Mouse (Mus musculus) right cerebral cortex, postnatal 36 days (tissue): ENCODE results near the gene Myo1a.
"Not testable (repeated sequence)": the region's sequence is repeated elsewhere in the genome, so short reads cannot be mapped to it uniquely, and the experiment has no call there.

ENCODE experiments used
- DNase-seq, 2 experiments: peaks; one replicate each; pipeline ENCODE4 v3.0.0; 2022; ENCODE audit warnings: low spot score in 2 of 2, mixed read lengths in 1 of 2

The Myo1a gene

DNA sequence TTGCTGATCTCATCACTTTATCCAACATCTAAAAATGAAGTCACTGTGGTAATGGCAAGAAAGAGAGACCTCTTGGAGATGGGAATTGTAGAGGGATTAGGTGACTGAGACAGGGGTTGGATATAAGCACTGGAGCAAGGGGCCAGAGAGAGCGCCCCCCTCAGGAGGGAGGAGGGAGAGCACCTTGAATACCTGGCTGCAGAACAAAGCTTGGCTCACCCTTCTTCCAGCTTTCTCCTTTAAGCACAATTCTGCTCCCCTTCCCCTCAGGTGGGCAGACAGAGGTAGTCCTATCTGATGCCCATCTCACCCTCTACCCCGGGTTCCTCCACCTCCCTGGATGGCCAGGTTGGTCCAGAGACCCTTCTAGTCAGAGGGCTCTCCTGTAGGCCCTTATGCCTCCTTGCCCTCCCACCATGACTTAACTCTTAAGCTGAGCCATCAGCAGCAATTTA lies at the start of gene Myo1a:
Gene Myo1a, plus strand, starts transcription at position 405 of the 455 bp plus-strand sequence.
- no peak for DNase-seq

DNA sequence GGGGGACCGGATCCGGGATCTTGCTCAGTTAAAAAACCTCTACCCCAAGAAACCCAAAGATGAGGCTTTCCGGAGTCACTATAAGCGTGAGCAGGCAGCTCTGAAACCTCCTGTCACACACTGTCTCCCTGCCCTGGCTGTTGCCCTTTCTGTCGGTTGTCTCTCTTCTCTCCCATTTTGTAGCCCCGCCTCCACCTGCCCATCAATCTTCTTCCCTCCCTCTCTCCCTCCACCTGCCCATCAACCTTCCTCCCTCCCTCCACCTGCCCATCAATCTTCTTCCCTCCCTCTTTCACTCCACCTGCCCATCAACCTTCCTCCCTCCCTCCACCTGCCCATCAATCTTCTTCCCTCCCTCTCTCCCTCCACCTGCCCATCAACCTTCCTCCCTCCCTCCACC lies 47.4 kb upstream of the Myo1a start:
- DNase-seq, result not testable (repeated sequence)

DNA sequence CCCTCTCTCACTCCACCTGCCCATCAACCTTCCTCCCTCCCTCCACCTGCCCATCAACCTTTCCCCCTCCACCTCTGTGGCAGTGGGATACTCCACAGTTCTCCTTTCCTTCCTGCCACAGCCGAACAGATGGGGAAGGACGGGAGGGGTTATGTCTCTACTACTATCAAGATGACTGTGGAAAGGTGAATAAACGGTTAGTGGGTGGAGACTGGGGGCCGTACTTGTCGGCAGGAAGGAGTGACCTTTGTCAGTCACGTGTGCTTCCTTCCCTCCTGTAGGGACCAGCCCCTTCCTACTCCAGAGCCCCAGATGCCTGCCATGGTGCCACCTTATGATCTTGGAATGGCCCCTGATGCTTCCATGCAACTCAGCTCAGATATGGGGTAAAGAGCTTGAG lies 46.9 kb upstream of the Myo1a start:
- no peak for DNase-seq

DNA sequence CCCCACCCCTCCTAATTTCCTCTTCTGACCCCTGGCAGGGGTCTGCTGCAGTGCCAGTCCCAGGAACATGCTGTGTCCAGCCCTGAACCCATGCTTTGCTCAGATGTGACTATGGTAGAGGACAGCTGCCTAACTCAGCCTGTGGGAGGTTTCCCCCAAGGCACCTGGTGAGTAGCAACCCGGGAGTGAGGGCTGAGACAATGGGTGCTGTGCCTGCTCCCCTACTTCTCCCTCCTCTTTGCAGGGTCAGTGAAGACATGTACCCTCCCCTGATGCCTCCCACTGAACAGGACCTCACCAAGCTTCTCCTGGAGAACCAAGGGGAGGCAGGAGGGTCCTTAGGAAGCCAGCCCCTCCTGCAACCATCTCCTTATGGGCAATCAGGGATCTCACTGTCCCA lies 45.4 kb upstream of the Myo1a start:
- no peak for DNase-seq

DNA sequence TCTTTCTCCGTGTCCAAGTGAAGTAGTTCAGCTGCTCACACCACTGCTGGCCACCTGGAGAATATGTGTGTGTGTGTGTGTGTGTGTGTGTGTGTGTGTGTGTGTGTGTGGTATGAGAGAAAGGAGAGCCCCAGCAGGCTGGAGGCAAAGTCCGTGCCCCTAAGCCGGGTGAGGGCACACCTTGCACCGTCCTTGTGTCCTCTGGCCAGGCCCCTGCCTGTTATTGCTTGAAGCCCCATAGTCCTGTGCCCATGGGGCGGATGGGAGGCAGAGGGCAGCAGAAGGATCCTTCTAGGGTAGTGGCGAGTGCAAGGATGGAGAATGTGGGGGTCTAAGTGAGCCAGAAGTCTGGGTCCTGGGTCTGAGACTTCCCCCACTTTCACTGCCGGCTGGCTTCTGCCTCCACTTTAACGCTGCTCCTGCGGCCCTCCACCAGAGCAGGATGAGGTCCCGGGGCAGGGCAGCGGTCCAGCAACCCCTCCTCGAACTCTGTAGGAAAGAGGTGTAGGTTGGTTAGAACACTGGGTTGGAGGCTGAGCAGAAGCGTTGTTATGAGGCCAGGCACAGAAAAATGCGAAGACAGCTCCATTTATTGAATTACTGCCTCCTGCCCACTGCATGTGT lies 43.6 kb upstream of the Myo1a start:
- no peak for DNase-seq

DNA sequence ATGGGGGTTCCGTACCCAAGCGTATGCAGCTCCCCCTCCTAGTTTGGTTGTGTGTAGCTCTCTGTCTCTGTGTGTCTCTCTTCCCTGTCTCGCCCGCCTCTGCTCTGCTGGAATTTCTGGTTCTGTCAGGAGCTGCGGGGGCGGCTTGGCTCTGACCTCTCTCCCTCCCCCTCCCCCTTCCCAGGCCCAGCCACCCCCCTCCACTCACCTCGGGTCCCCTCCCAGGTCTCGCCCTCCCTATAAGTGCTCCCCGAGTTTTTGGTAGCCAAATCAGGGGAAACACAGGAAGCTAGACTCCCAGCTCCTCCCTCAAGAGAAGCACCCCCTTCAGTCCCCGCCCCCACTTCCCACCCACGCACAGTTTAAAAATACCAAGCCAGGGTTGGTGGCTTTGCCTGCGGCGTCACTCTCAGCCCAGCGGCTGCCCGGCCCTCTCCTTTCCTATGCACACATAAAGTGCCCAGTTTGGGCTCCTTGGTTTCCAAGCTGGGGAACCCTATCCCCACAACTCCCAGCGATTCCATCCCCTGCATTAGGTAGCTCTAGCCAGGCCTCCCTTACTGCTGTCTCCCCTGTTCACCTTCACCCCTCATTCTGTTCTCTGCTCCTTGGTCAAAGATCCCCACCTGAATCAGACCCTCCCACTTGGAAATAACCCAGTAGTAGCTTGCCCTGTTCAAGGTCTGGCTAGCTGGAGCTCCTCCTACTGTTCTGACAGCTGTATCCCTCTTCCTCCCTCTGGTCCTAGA lies 42.9 kb upstream of the Myo1a start:
- DNase-seq, result peak; percentile 55 to 69

DNA sequence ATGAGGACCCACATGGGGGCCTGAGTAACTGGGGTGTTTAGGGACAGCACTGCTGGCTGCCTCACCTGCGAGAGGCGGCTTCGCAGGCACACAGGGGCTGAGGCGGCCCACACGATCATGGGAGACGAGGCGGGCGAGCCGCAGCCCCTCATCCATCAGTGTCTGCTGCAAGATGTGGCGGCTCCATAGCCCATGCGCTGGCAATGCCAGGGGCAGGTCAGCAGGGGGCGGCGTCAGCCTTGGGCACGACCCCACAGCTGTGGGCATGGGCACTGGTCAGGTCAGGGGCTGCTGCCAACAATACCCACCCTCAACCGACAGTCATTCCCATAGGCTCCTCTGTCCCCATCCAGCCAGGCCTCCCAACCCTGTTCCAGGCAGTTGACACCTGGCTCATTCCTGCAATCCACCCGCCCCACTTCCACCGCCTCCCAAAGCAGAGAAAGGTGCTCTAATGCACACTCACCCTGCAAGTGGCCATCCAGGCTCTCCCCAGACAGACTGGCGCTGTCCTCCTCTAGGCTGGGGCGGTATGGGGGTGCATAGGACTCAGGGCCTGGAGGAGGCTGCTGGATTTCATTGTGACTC lies 42.2 kb upstream of the Myo1a start:
- DNase-seq, result no peak

DNA sequence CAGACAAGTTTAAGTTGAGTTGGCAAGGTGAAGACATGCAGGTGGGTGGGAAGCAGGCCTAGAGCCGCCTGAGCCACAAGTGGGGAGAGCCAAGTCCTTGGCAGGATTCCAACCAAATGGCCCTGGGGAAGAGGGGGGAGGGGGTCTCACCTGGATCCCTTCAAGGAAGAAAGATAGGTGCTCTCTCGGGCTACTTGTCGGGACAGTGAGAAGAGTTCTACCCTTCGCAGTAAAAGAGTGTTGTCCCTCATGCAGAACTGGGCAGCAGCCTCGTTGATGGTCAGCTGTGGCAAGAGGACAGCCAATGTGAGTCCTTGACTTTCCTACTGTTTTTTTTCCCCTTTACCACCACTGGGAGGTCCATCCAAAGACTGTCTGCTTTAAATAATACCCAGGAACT lies 41.4 kb upstream of the Myo1a start:
- no peak for DNase-seq

DNA sequence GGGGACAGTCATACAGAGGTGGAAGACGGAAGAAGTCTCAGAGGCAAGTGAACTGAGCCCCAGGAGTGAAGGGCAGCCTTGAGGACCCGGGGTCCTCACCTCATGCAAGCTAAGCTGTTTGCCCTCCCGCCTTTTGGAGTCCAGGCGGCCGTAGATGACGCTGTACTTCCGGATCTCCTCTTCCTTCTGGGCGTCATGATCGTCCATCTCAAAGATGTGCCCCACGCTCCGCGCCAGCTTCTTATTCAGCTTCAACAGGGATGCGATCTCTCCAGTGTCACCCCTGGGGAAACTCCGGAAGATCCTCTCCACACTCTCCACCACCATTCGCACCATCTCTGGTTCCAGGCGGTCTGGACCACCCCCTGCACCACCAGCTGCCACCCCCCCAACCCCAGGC lies 40.8 kb upstream of the Myo1a start:
- no peak for DNase-seq

DNA sequence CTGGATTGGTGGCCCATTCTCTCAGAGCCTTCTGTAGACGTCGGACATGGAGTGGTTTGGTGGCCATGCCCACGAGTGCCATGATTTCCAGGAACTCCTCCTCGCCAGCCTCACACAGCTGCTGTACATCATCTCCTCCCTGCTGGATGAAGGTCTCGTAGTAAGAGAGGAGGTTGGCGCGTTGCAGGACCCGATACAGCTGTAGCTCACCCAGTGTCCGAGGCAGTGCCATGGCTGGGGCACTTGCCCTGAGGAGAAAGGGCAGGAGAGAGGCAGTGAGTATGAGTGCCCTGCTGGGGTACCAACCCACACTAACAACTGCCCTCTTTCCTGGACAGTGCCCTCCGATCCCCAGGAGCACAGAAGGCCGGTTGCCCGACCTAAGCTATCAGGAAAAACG lies 40.1 kb upstream of the Myo1a start:
- DNase-seq, result no peak

DNA sequence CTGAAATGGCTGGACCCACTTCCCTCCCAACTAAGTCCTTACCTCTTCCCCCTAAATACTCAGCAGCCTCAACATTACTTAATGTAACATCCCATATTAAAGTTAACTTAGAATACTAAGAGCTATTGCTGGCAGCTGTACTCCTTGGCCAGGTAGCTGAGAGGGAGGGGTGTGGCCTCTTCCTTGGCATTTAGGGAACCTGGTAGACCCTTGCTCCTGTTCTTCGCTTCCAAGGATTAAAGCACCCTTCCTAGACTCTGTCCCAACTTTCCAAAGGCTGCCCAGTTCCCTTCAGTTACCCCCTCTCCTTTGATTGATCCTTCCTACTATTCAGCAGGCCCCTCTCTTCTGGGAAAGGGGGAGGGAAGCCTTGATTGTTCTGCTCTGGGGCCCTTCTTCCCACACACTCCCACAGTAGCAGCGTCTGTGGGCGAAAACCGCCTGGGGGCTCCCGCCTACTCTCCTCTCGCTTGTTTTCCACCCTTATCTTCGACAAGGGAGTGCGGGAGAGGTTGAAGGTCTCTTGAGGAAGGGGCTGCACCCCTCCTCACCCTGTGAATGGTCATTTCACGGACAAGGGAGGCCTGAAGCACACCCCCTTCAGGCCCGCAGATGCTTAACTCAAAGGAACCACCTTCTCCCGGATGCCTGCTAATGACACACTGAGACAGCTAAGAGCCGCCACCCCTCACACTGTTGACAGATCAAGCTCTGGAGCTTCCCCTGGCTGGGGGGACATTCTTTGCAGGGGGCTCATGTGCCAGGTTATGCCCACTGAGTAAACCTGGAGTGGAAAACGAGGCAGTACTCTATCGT lies 39.4 kb upstream of the Myo1a start:
- DNase-seq, result no peak

DNA sequence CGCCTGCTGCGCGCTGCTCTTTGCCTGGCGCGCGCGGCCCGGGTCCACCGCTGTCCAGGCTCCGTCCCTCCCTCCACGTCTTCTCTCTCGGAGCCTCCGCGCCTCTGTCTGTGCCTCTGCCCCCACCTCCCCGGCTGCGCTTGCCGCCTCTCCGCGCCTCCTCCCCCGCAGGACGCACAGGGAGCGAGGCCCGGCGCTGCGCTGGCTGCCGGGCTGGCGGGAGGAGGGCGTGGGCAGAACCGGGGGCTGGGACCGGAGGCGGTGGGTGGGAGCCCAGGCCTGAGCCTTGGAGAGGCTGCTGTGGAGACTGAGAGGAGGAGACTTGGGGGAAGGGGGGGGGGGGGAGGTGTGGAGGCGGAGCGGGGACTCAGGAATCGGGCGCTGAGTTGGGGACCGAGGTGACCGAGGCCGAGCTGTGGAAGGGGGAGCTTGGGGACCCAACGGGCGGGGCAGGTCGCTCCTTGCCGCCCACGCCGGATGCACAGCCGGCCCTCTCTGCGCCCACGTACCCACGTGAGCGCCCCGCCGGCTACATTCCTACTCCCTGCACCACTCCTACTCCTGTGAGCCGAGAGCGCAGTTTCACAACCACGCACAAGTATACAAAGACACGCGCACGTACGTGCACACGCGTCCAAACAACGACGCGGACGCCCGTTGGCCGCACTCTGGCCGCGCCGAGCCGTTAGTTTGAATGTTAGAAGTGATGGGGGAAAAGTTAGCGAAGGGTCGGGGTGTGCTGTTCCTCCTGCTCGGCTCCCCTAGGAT lies 38.3 kb upstream of the Myo1a start, which contains the start of gene Nemp1:
Gene Nemp1, plus strand, starts transcription at position 401 of the 768 bp plus-strand sequence.
- DNase-seq, result peak; percentile 73 to 74

DNA sequence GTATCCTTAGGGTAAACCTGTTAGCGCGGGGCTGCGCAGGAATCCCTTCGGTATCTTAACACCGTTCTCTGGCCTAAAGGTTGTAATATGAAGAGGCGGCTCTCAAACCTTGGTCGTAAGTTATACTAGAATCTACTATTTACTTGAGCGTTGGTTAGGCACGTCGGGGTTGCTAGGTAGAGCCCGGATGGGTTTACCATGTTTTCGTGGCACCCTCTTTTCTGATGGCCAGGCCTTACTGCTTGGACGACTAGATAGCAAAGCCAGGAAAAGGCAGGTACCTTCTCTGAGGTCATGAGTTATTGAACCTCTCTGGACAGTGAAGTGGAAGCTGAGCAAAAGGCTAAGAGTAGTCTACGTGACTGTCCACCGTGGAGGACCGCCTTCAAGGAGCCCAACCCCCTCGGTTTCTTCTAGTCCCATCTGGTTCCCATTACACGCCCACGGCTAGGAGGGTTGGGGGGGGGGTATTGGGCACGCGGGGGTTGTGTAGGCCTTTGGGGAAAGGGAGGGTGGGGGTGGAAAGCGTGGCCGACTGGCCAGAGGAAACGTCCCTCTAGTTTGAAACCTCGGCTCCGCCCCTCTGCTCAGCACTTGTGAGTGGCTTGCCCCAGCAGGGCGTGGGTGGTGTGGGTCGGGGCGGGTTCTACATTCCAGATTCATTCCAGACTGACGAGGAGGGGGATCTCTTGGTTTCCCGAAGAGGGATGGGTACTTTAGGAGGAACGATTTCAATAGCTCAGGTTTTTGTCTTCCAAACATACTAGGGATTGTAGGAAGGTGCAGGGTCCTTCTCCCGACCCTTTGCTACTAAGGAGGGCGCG lies 37.5 kb upstream of the Myo1a start:
- DNase-seq, result peak; percentile 71 to 79

DNA sequence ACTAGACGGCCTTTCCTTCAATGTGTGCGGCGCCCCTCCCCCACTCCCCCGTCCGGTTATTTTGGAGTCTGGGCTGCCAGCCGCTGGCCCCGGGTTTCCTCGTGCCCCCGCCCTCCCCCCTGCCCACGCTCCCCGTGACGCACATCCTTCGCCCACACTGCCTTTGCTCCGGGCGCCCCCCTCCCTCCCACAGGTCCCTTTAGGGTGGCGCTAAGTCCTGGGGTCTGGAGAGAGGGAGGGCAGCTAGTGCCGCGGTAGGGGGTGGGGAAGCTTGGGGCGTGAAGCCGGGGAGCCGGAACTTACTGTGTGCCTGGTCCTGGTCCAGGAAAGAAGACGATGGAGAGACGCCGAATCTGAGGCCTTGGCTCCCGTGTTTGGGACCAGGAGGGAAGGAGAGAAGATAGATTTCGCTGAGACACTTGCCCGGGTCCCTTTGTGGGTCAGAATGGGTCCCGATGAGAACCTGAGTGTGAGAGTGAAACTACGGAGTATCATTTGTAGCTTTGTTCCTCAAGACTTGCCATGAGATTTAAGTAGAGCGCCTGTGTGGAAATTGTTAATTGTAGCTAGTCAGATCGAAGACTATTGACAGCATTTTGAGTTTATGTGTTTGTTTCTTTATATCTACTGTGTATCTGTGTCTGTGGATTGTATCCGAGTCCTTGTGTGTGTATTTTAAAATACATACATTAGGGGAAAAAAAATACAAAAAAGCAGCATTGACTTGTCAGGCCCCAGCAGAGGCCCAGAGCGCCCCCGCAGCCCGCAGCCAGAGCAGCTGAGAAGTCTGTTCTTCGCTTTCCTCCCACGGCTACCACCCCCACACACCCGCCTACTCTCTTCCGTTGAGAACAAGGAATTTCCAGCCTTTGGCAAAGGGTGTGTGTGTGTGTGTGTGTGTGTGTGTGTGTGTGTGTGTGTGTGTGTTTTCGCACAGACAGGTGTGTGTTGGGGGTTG lies 36.6 kb upstream of the Myo1a start, which contains the start of gene Nab2:
Gene Nab2, minus strand, starts transcription at position 476 of the 958 bp plus-strand sequence.
- DNase-seq, result peak; percentile 77 to 78

DNA sequence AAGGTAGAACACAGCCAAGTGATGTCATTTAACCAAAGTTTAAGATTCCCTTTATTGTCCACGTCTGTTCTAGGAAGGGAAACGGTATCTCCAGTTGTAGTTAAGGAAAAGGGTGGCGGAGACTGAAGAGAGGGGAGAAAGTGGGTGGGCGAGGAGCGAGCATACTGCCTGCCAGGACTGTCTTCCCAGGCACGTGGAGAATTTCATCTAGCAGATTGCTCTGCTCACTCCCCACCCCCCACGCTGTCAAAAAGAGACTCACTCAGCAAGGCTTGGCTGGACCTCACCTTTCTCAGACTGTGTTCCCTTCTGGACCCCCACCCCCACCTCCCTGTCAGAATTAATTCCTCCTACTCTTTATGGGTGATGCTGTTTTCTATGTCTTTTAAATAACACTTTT lies 35.8 kb upstream of the Myo1a start:
- DNase-seq, result peak; percentile 54 to 68

DNA sequence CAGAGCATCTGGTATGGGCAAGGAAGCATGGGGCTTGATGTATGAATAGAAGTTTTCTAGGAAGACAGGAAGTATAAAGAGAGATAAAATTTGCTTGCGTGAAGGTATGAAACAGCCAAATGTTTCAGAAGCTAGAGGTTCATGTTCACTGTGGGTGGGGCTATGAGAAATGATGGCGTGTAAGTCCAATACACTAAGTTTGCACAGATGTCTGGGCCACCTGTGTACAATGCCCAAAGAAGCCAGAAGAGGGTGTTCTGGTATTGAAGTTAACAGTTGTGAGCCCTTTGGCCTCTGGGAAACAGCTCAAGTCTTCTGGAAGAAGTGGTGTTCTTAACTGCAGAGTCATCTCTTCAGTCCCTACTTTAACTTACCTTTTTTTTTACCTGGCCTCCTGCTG lies 34.8 kb upstream of the Myo1a start:
- no peak for DNase-seq

DNA sequence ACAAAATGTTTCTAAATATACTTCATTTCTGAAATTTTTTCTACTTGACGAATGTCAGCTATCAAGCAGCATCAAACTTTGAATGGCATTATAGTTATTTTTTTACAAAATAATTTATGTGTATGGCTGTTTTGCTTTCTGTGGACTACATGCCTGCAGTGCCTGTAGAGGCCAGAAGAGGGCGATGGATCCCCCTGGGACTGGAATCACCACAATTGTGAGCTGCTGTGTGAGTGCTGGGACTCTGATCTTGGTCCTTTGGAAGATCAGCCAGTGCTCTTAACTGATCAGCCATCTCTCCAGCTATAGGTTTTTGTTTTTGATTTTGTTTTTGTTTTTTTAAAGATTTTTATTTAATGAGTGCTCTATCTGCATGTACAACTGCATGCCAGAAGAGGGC lies 33.7 kb upstream of the Myo1a start:
- no peak for DNase-seq

DNA sequence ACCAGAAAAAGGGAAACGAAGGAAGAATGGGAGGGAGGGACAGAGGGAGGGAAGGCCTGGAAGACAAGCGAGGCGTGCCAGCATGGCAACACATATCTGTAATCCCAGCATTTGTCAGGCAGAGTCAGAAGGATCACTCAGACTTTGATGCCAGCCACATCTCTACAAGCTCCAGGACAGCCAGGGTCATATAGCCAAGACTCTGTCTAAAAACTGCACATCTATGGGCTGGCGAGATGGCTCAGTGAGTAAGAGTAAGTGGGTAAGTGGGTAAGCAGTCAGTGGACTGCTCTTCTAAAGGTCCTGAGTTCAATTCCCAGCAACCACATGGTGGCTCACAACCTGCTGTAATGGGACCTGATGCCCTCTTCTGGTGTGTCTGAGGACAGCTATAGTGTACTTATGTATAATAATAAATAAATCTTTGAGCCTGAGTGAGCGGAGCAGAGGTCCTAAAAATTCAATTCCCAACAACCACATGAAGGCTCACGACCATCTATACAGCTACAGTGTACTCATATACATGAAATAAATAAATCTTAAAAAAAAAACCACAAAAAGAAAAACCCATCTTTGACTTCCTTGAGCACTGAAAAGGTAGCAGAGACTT lies 30.8 kb upstream of the Myo1a start:
- DNase-seq, result no peak
